Mouse (Mus musculus): ENCODE data around the gene Tmem37. TPM values are rescaled to one million over a fixed set of nuclear protein-coding genes. Genes with fewer than 3 reads are reported as not detected.
"Not testable (repeated sequence)": the region's sequence is repeated elsewhere in the genome, so short reads cannot be mapped to it uniquely, and the experiment has no call there.

Tmem37 gene
- polyA plus RNA-seq, 1 experiment from 2014 or later = 9.8 TPM

DNA sequence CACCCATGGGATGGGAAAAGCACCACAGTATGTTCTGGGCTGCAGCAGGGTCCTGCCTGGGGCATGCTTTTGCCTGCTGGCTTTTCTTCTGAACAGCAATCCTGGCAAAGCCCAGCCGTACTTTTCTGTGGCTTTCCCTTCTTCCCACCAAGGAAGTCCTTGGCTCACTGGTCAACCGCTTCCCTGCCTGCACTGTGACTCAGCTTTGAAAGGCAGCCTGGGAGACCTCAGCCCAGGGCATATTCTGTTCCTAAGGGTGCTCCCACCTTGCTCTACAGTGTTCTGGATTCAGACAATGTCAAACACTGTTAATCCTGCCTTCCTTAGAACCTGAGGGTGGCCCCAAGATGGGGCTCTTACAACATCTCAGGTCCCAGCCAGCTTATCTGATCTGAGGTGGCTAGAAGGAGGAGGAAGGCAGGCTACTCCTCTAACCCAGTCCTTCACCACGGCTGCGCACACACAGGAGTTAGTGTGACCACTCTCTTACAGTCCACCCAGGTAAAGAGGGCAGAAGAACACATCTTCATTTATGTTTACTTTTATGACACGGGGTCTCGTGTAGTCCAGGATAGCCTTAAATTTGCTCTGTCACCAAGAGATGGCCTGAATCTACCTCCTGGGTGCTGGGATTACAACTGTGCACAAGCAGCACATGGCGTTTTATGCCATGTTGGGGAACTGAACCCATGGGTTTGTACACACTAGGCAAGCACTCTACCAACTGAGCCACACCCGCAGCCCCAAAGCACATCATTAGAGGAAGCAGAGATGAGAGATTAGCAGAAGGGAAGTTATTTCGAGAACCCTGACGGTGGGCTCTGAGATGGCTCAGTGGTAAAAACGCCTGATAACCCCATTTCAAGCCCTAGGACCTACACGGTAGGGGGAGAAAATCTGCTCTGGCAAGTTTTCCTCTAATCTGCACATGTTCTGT is 38.6 kb upstream of the Tmem37 start:
- WGBS = 90% methylated on average over 12 of the region's 12 CpGs

DNA sequence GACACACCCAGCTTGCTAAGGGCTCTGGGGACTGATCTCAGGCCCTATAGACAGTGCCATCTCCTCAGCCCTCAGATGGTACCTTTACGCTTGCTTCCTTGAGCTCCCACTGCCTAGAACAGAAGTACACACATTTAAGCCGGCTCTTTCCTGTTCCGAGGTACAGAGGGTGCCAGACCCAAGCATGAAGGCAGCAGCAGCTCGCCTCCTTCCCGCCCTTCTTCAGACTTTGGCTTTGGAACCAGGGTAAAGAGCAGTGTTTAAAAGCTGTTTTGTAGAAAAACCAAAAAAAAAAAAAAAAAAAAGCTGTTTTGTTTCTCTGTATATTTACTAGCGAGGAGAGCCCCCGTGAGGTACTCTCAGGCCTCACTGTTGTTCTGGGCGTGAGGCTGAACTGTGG is 37.9 kb upstream of the Tmem37 start:
- Histone ChIP-seq H3K27ac (replicated peaks) (0 out of 2 replicates have a peak overlapping the region, but pooled peaks have one; percentile 24), H3K4me1 (replicated peaks) (peaks cover 15% of the 10 kb centered on the region), H3K9ac (no peak overlapping the region), H3K36me3 (peaks cover 40% of the 10 kb centered on the region), H3K27me3 (no peaks in the 10 kb centered on the region), H3K4me2 (no peak overlapping the region), H3K4me3 (no peak overlapping the region), H3K9me3 (0 out of 2 replicates have a peak, but pooled peaks cover 4% of the 10 kb centered on the region)
- ATAC-seq (ENCODE audit: low read depth) = no peak
- 87% methylated on average over 8 of the region's 8 CpGs for WGBS

More for the DNA sequence above, 38.6 kb upstream of the Tmem37 start:
- Histone ChIP-seq H3K9me3 (0 out of 2 replicates have a peak, but pooled peaks cover 4% of the 10 kb centered on the region), H3K4me2 (no peak overlapping the region), H3K27ac (replicated peaks) (peak overlapping the region; percentile 24; the same call in 1 of the 2 replicates), H3K4me1 (replicated peaks) (peaks cover 21% of the 10 kb centered on the region), H3K27me3 (no peaks in the 10 kb centered on the region), H3K9ac (no peak overlapping the region), H3K36me3 (peaks cover 40% of the 10 kb centered on the region), H3K4me3 (no peak overlapping the region)
- no peak for ATAC-seq (ENCODE audit: low read depth)

DNA sequence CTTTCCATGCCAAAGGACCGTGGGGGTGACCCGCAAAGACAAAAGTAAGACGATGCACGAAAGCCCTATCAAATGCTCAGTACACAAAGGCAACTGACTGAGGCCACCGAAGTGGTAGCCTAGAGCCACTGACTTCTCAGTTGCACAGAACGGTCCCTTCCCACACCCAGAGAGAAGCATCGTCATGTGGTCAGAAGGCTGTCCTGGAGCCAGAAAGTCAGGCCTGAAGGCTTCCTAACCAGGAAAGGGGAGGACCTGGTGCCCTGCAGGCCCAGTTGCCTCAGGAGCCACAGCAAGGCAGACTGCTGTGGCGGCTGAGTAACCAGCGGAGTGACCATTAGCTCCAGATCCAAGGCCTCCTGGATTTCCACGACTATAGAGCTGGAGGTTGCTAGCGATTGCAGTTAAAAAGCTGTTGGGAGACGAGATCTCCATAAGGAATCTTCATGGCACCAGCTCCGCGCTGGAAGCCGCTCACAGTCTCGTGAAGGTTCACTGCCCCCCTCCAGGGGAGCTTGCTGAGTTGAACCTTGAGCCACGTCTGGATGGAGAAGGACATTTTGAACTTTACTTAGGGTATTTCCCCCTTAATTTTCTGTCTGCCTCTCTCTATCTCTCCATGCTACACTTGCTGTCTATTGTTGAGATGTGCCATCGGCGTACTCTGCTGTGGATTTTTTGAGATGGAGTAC is 36.0 kb upstream of the Tmem37 start:
- peaks cover 31% of the 10 kb centered on the region for H3K36me3 ChIP-seq
- no peak overlapping the region for H3K4me3 ChIP-seq
- ATAC-seq (ENCODE audit: low read depth) = no peak
- no peak overlapping the region for H3K4me2 ChIP-seq
- no peak overlapping the region for H3K27ac ChIP-seq (replicated peaks)
- peaks cover 3% of the 10 kb centered on the region for H3K4me1 ChIP-seq (replicated peaks)
- 0 out of 2 replicates have a peak, but pooled peaks cover 4% of the 10 kb centered on the region for H3K9me3 ChIP-seq
- WGBS = 89% methylated on average over 19 of the region's 19 CpGs
- no peaks in the 10 kb centered on the region for H3K27me3 ChIP-seq
- H3K9ac ChIP-seq = no peak overlapping the region

DNA sequence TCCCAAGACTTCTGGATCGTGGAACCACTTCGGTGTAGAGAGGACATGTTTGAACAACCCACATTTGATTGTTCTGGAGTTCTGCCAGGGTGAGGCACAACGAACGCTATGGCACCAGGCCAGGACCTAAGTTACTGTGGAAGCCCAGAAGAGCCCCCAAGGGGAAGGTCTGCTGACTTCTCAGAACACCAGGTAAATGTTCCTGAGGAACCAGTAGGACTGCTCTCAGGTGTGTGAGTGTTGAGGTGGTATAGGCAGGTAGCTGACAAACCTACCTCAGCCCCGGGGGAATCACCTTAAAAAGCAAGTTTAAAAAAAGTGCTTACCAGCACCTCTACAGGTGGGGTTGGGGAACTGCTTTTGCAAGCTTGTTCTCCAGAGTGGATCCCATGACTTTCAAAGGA is 31.7 kb upstream of the Tmem37 start:
- Histone ChIP-seq H3K36me3 (no peaks in the 10 kb centered on the region), H3K27ac (replicated peaks) (no peak overlapping the region), H3K9me3 (no peaks in the 10 kb centered on the region), H3K4me1 (replicated peaks) (no peaks in the 10 kb centered on the region), H3K9ac (no peak overlapping the region), H3K4me3 (no peak overlapping the region), H3K27me3 (no peaks in the 10 kb centered on the region), H3K4me2 (no peak overlapping the region)
- 76% methylated on average over 5 of the region's 5 CpGs for WGBS
- no peak for ATAC-seq (ENCODE audit: low read depth)

DNA sequence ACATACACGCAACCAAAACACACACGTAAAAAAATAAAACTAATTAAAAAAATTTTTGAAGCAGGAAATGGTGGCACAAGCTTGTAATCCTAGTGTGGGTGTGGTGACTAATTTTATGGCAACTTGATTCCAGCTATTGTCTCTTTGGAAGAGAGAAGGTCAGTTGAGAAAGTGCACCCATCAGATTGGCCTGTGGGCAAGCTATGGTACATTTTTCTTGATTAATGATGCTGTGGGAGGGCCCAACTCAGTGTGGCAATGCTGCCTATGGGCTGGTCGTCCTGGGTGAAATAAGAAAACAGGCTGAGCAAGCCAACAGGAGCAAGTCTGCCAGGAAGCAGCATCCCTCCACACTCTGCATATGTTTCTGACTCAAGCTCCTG is 27.3 kb upstream of the Tmem37 start:
- Histone ChIP-seq H3K4me2 (no peak overlapping the region), H3K4me1 (replicated peaks) (no peaks in the 10 kb centered on the region), H3K27me3 (no peaks in the 10 kb centered on the region), H3K9ac (no peak overlapping the region), H3K9me3 (no peaks in the 10 kb centered on the region), H3K4me3 (no peak overlapping the region), H3K36me3 (no peaks in the 10 kb centered on the region), H3K27ac (replicated peaks) (no peak overlapping the region)
- WGBS = 88% methylated on average over 3 of the region's 3 CpGs
- ATAC-seq (ENCODE audit: low read depth) = no peak

DNA sequence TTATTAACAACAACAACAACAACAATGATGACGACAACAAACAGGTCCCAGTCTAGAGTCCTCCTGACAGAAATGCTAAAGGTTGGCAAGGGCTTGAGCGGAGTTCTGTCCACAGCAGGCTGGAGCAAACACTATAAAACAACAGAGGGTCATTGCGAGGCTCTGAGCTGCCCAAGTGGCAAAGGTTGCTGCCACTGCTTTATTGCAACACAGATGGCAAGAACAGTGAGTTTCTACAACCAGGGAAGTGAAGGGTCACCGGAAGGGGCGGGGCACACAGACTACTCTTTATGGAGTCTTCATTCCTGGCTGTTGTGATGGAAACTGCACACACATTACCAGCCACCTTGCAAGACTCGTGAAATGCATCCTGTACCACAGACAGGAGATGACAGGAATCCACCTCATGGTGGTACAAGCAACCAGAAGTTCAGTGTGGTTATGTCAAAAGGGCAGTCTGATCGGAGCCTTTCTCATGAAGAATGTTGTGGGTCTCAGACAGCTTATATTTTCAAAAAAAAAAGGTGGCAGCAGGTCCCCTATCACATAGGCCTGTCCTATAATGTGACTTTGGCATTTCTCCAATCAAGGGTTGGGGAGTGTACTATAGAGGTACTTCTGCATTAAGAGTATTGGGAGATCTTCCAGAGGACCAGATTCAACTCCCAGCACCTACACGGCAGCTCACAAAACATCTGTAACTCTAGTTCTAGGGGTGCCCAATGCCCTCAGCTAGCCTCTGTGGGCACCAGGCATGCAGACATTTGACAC is 26.8 kb upstream of the Tmem37 start:
- no peak for ATAC-seq (ENCODE audit: low read depth)
- H3K4me2 ChIP-seq = no peak overlapping the region
- H3K27ac ChIP-seq (replicated peaks) = no peak overlapping the region
- H3K4me1 ChIP-seq (replicated peaks) = no peaks in the 10 kb centered on the region
- no peak overlapping the region for H3K4me3 ChIP-seq
- no peaks in the 10 kb centered on the region for H3K9me3 ChIP-seq
- no peak overlapping the region for H3K9ac ChIP-seq
- H3K27me3 ChIP-seq = no peaks in the 10 kb centered on the region
- H3K36me3 ChIP-seq = no peaks in the 10 kb centered on the region
- WGBS = 66% methylated on average over 8 of the region's 8 CpGs

DNA sequence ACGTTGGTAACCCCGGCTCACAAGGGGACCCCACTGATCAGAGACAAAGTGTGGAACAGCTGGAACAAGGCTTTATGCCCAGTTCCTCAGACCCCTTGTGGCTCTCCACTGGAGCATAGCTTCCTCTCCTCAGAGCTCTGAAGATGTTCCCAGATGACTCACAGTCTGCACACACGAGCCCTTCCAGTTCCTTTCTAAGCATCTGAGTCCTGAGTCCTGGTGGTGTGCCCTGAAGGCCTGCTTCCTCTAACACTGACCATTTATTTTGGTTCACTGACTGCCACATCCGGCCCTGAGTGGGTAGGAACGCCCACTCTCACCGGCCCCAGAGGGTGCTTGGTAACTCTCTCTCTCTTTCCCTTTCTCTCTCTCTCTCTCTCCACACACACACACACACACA is 25.6 kb upstream of the Tmem37 start:
- Histone ChIP-seq H3K4me1 (replicated peaks) (no peaks in the 10 kb centered on the region), H3K36me3 (no peaks in the 10 kb centered on the region), H3K4me3 (no peak overlapping the region), H3K4me2 (no peak overlapping the region), H3K9me3 (no peaks in the 10 kb centered on the region), H3K9ac (no peak overlapping the region), H3K27ac (replicated peaks) (no peak overlapping the region), H3K27me3 (no peaks in the 10 kb centered on the region)
- no peak for ATAC-seq (ENCODE audit: low read depth)
- 54% methylated on average over 6 of the region's 6 CpGs for WGBS

DNA sequence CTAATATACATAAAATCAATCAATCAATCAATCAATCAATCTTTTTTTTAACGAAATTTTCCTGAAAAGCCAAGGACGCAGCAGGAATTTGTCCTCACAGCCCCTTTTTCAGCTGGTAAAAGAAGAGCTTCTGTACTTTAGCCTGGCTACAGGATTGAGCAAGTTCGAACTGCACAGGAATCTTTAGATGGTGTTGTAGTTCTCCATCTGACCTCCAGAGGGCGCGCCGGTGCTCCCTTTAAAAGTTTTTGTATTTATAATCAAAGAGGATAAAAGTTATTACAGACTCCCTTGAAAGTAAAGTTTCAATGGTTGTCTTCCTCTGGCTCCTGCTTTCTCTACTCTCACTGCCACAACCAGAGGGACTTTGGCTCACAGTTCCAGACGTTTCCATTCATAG is 24.5 kb upstream of the Tmem37 start:
- Histone ChIP-seq H3K4me3 (no peak overlapping the region), H3K27ac (replicated peaks) (no peak overlapping the region), H3K9me3 (no peaks in the 10 kb centered on the region), H3K9ac (no peak overlapping the region), H3K4me1 (replicated peaks) (no peaks in the 10 kb centered on the region), H3K4me2 (no peak overlapping the region), H3K27me3 (no peaks in the 10 kb centered on the region), H3K36me3 (no peaks in the 10 kb centered on the region)
- WGBS = 10% methylated on average over 7 of the region's 7 CpGs
- ATAC-seq (ENCODE audit: low read depth) = no peak

DNA sequence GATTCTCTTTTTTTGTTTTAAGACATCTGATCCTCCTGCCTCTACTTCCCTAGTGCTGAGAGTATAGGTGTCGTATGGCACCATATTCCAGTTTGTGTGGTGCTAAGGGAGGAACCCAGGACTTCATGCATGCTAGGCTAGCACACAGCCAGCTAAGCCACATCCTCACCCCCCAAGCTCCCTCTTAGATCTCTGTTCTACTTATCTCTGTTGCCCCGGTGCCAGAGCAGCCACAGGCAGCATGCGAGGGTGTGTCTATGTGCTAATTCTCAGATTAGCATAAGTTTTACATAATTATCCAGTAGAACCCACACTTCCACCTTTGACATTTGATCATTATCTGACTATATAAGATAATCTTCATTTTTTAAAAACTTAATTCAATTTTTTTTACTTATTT is 21.0 kb upstream of the Tmem37 start:
- Histone ChIP-seq H3K9ac (no peak overlapping the region), H3K4me1 (replicated peaks) (no peaks in the 10 kb centered on the region), H3K36me3 (no peaks in the 10 kb centered on the region), H3K4me3 (no peak overlapping the region), H3K27ac (replicated peaks) (no peak overlapping the region), H3K4me2 (no peak overlapping the region), H3K9me3 (no peaks in the 10 kb centered on the region; the same call in 1 of the 2 replicates), H3K27me3 (no peaks in the 10 kb centered on the region)
- ATAC-seq (ENCODE audit: low read depth) = no peak
- 82% methylated on average over 3 of the region's 3 CpGs for WGBS

DNA sequence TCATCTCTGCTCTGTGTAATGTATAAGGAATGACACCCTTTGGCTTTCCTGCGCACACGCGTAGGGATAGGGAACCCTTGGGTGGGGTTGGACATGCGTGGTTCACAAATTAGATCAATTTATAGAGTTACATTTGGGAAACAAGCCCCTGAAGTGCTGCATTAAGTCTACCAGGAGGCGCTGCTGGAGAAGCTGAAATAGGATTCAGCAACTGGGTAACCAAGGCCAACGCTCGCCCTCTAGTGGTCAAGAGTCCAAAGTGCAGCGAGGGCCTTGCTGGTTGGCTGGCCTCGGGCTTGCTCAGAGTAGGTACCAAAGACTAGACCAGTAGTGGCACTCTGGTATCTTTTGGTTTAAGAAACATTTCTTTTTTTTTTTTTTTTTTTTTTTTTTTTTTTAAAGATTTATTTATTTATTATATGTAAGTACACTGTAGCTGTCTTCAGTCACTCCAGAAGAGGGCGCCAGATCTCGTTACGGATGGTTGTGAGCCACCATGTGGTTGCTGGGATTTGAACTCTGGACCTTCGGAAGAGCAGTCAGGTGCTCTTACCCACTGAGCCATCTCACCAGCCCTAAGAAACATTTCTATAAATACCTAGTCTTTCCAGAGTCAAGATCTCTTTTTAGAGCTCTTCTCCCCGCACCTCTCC is 19.7 kb upstream of the Tmem37 start:
- not testable (repeated sequence) for H3K4me1 ChIP-seq (replicated peaks); H3K36me3 ChIP-seq; H3K9ac ChIP-seq; H3K9me3 ChIP-seq; H3K27me3 ChIP-seq; ATAC-seq (ENCODE audit: low read depth); H3K27ac ChIP-seq (replicated peaks); H3K4me2 ChIP-seq; H3K4me3 ChIP-seq
- 56% methylated on average over 11 of the region's 14 CpGs for WGBS

DNA sequence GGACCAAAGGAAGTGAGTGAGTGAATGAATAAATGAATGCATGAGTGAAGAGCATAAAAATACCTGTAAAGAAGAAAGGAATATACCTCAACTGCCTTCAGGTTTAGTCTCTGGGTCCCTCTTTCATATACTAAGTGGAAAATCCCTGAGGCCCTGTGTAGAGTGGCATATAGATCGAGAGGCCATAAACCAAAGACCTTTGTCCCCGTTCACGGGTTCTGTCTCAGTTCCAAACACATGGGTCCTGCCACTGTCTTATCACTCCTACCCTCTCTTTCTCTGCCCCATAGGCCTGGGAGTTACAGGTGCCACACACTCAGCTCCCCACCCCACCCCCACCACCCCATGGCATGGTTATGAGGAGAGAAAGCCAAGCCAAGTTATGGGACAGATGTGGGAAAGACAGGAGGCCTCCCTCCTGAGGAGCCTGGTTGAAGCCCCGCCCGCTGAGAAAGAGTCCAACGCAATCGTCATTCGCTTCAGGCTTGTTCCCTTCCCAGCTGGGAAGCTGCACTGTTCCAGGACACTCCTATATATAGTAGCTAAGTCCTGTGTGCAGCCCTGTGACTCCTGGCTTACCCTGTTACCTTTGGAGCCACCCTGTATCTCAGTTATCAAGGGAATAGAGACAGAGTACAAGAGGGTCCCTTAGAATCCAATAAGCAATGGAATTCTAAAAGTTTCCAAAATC is 17.2 kb upstream of the Tmem37 start:
- no peak for ATAC-seq (ENCODE audit: low read depth)
- Histone ChIP-seq H3K9ac (no peak overlapping the region), H3K27me3 (no peaks in the 10 kb centered on the region), H3K4me1 (replicated peaks) (no peaks in the 10 kb centered on the region), H3K36me3 (no peaks in the 10 kb centered on the region), H3K4me3 (no peak overlapping the region), H3K27ac (replicated peaks) (no peak overlapping the region), H3K9me3 (no peaks in the 10 kb centered on the region; the same call in 1 of the 2 replicates), H3K4me2 (no peak overlapping the region)
- 83% methylated on average over 8 of the region's 8 CpGs for WGBS

Measured in neural tube, embryonic 13.5 days (tissue).